Comparison of ENCODE assay signal across 13 mouse cellular contexts in the genomic region with DNA sequence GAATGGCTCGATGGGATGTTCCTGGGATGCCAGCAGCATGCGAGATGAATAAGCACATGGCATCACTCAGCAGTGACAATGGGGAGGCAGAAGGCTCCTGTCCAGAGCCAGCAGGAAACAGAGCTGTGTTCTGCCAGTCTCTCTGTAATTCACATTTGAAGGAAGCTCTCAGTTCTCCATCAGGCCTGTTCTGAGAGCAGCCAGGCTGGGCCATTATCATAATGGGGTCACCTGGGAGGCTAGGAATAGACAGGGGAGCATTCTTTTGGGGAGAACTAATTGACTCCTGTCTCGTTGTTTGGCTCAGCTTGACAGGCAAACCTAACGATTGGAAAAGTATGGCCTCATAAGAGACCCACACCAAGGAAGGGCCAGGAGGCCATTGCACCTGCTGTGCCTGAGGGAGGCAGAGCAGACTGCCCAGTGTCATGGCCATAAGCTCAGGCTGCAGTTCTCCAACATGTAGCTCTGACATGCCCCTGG.
DNase-seq lines count a peak whose midpoint lies in the region; ATAC-seq lines count a peak whose summit lies in the region.
"Had no signal": no experiment of that assay in that cellular context is flagged by ENCODE, and none has a peak within 500 bp of the region (broad histone marks: within the 10 kb centered on the region; RNA-seq: fewer than 3 reads in every experiment).

No protein-coding gene starts in this region.

- no peak overlapping the region for H3K4me2 ChIP-seq in hindbrain, embryonic 14.5 days (replicated peaks)
- H3K4me2 ChIP-seq in hindbrain, embryonic 12.5 days (replicated peaks), result no peak overlapping the region
- no peak overlapping the region for H3K4me2 ChIP-seq in hindbrain, embryonic 16.5 days (ENCODE audit: low read length)
- no peak overlapping the region for H3K4me2 ChIP-seq in intestine, embryonic 16.5 days (ENCODE audit: low read depth, low read length)
- H3K4me2 ChIP-seq: embryonic facial prominence, embryonic 13.5 days; lung, embryonic 14.5 days had no signal

- no peaks in the 10 kb centered on the region for H3K36me3 ChIP-seq in hindbrain, embryonic 14.5 days (replicated peaks; ENCODE audit: control insufficient read depth, insufficient read depth)
- no peaks in the 10 kb centered on the region for H3K36me3 ChIP-seq in hindbrain, embryonic 12.5 days
- no peaks in the 10 kb centered on the region for H3K36me3 ChIP-seq in hindbrain, embryonic 16.5 days (ENCODE audit: control insufficient read depth, insufficient read depth, low read length)
- no peaks in the 10 kb centered on the region for H3K36me3 ChIP-seq in intestine, embryonic 16.5 days (ENCODE audit: control insufficient read depth, insufficient read depth, low read length)
- H3K36me3 ChIP-seq: embryonic facial prominence, embryonic 13.5 days had no signal

- H3K4me1 ChIP-seq in hindbrain, embryonic 14.5 days (replicated peaks; ENCODE audit: control insufficient read depth, insufficient read depth, low read length), result peaks cover 11% of the 10 kb centered on the region; the same call in 1 of the 2 replicates
- peaks cover 6% of the 10 kb centered on the region for H3K4me1 ChIP-seq in hindbrain, embryonic 12.5 days
- no peaks in the 10 kb centered on the region; the same call in 1 of the 2 replicates for H3K4me1 ChIP-seq in hindbrain, embryonic 16.5 days (ENCODE audit: control insufficient read depth, insufficient read depth, low read depth, low read length)
- H3K4me1 ChIP-seq in intestine, embryonic 16.5 days (ENCODE audit: control insufficient read depth, insufficient read depth, low read length), result no peaks in the 10 kb centered on the region
- H3K4me1 ChIP-seq: embryonic facial prominence, embryonic 13.5 days had no signal

- 19% methylated on average over 4 of the region's 4 CpGs for WGBS in hindbrain, embryonic 14.5 days
- 29% methylated on average over 4 of the region's 4 CpGs for WGBS in hindbrain, embryonic 12.5 days
- WGBS in hindbrain, embryonic 16.5 days, result 12% methylated on average over 4 of the region's 4 CpGs
- 50% methylated on average over 4 of the region's 4 CpGs for WGBS in intestine, embryonic 16.5 days

- H3K27me3 ChIP-seq in hindbrain, embryonic 14.5 days (ENCODE audit: control insufficient read depth, insufficient read depth, low read length), result no peaks in the 10 kb centered on the region
- H3K27me3 ChIP-seq in hindbrain, embryonic 12.5 days, result no peaks in the 10 kb centered on the region
- H3K27me3 ChIP-seq in hindbrain, embryonic 16.5 days (replicated peaks; ENCODE audit: control insufficient read depth, insufficient read depth, low read length), result no peaks in the 10 kb centered on the region
- no peaks in the 10 kb centered on the region for H3K27me3 ChIP-seq in intestine, embryonic 16.5 days (replicated peaks; ENCODE audit: control insufficient read depth, insufficient read depth, low read length)
- H3K27me3 ChIP-seq: embryonic facial prominence, embryonic 13.5 days had no signal

- no peak overlapping the region for H3K9ac ChIP-seq in hindbrain, embryonic 14.5 days
- H3K9ac ChIP-seq in hindbrain, embryonic 12.5 days, result no peak overlapping the region
- H3K9ac ChIP-seq in hindbrain, embryonic 16.5 days (ENCODE audit: low read depth, low read length), result no peak overlapping the region
- H3K9ac ChIP-seq in intestine, embryonic 16.5 days (ENCODE audit: low read depth, low read length), result no peak overlapping the region
- H3K9ac ChIP-seq: embryonic facial prominence, embryonic 13.5 days; lung, embryonic 14.5 days had no signal

- no peak overlapping the region for H3K4me3 ChIP-seq in hindbrain, embryonic 14.5 days (replicated peaks; ENCODE audit: low read length)
- no peak overlapping the region for H3K4me3 ChIP-seq in hindbrain, embryonic 12.5 days
- H3K4me3 ChIP-seq in hindbrain, embryonic 16.5 days (ENCODE audit: low read length), result no peak overlapping the region
- H3K4me3 ChIP-seq in intestine, embryonic 16.5 days (ENCODE audit: low read length), result no peak overlapping the region
- H3K4me3 ChIP-seq: embryonic facial prominence, embryonic 13.5 days had no signal

- H3K9me3 ChIP-seq in hindbrain, embryonic 14.5 days (ENCODE audit: control insufficient read depth, low read length), result no peaks in the 10 kb centered on the region
- H3K9me3 ChIP-seq in hindbrain, embryonic 12.5 days (replicated peaks), result no peaks in the 10 kb centered on the region
- H3K9me3 ChIP-seq in hindbrain, embryonic 16.5 days (ENCODE audit: control insufficient read depth, low read length), result no peaks in the 10 kb centered on the region
- no peaks in the 10 kb centered on the region for H3K9me3 ChIP-seq in intestine, embryonic 16.5 days (ENCODE audit: control insufficient read depth, low read length)
- H3K9me3 ChIP-seq: embryonic facial prominence, embryonic 13.5 days had no signal

- DNase-seq in hindbrain, embryonic 14.5 days (ENCODE audit: low spot score), result no peak
- DNase-seq in brain, adult 2 months (ENCODE audit: low read depth, low spot score), result peak; percentile 99
- peak; percentile 97 for DNase-seq in cerebellum, adult 11-12 months
- DNase-seq in gastrocnemius, postnatal 10 days, result no peak
- DNase-seq: adrenal gland, postnatal 25 days; gastrocnemius, postnatal 36 days; lung, embryonic 14.5 days; right cerebral cortex, postnatal 14 days; thymus, adult 2 months had no signal

- 0 out of 2 replicates have a peak overlapping the region, but pooled peaks have one; percentile 26 for H3K27ac ChIP-seq in hindbrain, embryonic 14.5 days
- no peak overlapping the region for H3K27ac ChIP-seq in hindbrain, embryonic 12.5 days
- no peak overlapping the region for H3K27ac ChIP-seq in hindbrain, embryonic 16.5 days (ENCODE audit: low read depth, low read length)
- no peak overlapping the region for H3K27ac ChIP-seq in intestine, embryonic 16.5 days (ENCODE audit: low read length)
- H3K27ac ChIP-seq: embryonic facial prominence, embryonic 13.5 days had no signal

- ATAC-seq in hindbrain, embryonic 14.5 days (ENCODE audit: low FRiP score), result no peak
- ATAC-seq in hindbrain, embryonic 12.5 days (ENCODE audit: low FRiP score), result no peak
- ATAC-seq in hindbrain, embryonic 16.5 days, result peak; percentile 50; the same call in 1 of the 2 replicates
- no peak for ATAC-seq in intestine, embryonic 16.5 days

Comparison
In these comparisons a context has a peak if more than half of its experiments do, and no peak if none do; other contexts are left out.
1. DNase-seq: peak in brain, adult 2 months (single experiment) and cerebellum, adult 11-12 months (single experiment); none in hindbrain, embryonic 14.5 days (single experiment) and gastrocnemius, postnatal 10 days (single experiment).